Mouse (Mus musculus) kidney, adult 8-10 months (tissue): ENCODE measurements at regions not wholly inside any gene's neighbourhood (a gene's known extent, or its start where the extent isn't known, plus 50 kb on each side); places are given as distances from the start of the nearest gene placed in this dataset.

Source experiments
- DNase-seq, 2 experiments: peaks; one replicate each; pipeline ENCODE4 v3.0.0; 2022

DNA sequence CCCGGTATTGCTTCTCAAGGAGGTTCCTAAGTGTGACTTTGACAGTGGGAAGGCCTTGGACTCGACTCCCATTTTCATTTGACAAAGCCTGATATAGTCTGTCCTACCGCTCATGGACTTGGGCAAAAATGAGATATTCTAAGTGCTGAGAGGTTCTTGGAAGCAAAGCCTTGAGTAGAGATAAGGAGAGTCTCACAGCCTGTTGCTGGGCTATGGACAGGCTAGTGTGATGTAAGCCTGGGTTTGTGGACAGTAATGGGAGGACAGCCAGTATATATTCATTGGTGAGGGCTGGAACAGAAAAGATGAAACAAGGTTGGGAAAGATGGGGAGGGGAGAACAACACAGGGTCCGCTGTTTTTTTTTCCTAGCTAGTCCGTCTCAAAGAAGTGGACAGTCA is 228.0 kb downstream of the Wdr11 start:
- no peak for DNase-seq

DNA sequence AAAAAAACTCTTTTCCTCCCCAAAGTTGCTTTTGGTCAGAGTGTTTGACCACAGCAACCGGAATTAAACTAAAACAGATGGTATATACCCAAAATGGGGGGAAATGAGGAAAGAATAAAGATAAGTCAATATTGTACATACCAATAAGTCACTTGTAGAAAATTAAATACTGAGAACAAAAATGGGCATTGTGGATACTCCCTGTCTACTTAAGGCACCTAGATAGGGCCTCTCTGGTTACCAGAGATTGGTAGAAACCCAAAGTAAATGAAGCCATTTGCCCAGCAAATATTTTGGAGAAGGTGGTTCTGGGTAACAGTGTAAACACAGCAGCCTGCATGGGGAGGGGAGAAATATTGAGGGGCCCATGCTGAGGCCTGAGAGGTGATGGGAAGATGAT is 237.3 kb downstream of the Wdr11 start:
- no peak for DNase-seq

DNA sequence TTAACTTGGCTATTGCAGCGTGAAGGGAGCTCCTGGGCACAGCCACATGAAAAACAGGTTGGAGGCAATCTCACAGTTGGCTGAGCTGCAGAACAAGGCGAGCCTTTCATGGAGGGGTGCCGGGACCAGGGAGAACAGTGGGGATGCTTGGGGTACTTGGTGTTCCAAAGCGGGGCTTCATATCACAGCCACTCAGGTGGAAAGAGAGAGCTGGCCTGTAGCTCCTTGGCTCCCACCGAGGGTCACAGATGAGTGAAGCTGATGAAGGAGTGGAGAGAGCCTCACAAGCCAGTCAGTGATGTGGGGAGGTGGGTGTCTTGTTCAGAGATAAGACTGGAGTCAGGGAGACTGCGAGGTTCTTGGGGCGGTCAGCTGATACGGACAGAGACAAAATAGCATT is 241.2 kb downstream of the Wdr11 start:
- no peak for DNase-seq

DNA sequence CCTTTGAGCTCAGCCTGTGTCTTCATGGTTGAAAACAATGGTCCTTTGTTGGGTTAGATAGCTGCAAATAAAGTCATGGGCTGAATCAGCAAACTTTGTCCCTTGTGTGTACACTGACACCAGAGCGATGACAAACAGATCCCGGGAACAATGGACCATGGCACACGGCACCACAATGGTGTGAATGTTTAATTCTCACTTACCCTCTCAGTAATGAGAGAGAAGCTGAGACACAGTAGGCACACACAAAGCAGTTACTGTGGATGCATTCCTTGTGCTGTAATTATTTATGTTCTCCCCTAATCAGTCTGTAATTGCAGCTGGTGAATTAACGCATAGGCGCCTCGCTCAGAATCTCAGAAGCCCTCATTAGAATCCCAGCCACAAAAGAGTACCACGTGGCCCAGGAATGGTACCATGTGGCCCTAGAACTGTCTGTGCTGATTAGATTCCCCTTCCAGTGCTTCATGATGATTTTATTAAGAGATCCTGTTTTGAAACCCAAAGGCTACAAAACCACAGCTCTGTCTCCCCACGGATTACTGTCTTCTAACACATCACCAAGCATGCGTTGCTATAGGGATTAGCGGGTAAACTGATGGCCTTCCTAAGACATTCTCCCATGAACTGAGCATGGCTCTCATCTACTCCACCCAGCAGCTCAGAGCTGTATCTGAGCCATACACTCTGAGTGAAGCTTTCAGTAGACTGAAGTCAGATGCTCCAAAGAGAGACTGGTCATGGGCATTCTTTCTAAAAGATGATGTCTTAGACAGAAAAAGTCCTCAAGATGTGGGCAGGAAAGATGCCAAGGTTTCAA is 250.8 kb downstream of the Wdr11 start:
- no peak for DNase-seq

- DNase-seq = no peak
These were observed 255.5 kb downstream of the Wdr11 start for GRCm38 (mm10) chr7:129847136-129847535.

GRCm38 (mm10) chr7:129853596-129853995 is 261.9 kb downstream of the Wdr11 start:
- DNase-seq = no peak

DNA sequence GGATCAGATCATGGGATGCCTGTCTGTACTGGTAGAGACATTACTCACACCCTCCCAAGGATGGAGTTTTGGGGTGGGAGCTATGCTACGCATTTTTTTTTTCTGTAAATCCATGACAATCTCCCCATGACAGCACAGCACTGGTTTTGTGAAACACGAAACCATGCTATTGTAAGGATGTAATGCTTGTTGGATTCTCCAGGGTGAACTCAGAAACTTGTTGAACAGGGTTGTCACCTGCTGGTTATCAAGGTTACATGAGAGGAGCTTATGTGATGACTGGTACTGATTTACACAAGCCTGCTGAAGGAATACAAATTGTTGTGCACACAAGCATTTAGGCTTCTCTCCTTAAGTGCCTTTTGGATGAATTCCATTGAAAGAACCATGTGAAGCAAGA is 263.3 kb downstream of the Wdr11 start:
- no peak for DNase-seq

GRCm38 (mm10) chr7:129862966-129863365 is 271.3 kb downstream of the Wdr11 start:
- peak; percentile 5 to 18 for DNase-seq

DNA sequence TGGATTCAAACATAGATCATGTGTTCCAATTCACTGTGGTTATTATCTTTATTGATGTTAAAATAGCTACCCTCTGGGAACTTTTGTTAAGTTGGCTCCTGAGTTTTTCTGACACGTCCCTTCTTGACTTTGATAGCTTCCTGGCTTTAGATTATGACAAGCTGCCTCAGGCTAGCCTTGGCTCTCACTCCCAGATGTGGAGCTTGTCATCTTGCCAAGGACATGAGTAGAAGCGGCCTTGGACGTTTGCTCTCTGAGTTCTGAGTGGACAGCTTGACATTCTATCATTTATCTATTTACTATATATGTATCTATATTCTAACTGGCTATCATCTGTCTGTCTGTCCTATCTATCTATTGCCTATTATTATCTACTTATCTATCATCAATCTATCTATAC is 273.9 kb downstream of the Wdr11 start:
- no peak for DNase-seq

DNA sequence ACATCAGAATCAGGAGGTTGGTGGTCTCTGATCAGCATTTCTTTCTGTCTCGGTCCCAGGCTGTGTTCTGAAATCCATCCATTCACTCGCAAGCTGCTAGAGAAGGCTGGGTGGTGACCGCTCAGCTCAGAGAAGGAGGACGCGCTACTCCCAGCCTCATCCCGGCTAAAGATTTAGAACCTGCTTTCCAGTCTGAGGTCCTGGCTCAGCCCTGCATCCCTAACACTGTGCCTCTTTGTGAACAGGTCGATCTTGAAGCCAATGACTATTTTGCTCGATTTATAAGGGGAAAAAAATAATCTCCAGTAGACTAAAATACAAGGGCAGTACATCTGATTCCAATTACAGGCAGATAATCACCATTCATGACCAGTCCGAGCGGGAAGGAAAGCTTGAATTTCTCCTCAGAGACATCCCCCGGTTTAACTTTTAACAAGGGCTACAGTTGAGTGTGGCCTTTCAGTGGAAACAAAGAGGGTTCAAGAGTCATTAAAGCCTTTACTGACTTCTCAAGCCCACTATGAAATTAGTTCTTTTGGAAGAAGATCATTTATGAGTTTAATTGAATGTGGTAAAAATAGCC is 280.6 kb downstream of the Wdr11 start:
- DNase-seq = no peak

DNA sequence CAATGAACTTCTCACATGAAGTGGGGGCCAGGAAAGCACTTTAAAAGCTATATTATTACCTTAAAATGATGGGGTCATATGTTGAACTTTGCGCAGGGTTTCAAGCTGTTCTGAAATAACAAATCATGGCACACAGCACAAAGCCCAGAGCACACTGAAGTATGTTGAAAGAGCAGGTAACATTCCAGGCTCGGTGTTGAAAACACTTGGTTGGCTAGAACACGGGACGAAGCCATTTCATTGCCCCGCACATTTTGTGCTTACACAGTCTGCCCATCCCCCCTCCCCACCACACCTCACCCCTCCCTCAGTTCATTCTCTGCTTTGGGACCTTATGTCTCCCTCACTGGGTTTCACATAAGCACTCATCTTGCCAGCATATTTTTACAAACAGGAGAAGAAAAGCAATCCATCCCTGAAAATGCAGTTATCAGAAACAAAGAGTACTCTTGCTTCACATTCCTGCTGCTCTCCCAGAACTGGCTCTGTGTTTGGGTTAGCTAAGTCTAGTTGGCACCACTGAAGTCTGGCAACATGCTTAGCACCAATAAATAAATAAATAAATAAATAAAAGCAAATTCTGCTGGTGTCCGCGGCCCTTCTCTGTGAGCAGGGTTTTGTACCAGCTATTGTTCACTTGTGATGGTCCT is 284.7 kb downstream of the Wdr11 start:
- no peak for DNase-seq

- DNase-seq = no peak
These were observed 285.2 kb downstream of the Wdr11 start for GRCm38 (mm10) chr7:129876852-129877223.

- DNase-seq = no peak
These were observed 304.6 kb downstream of the Wdr11 start for GRCm38 (mm10) chr7:129896291-129896690.

- no peak for DNase-seq
These were observed 305.8 kb downstream of the Wdr11 start for GRCm38 (mm10) chr7:129897511-129897910.

GRCm38 (mm10) chr7:129902256-129902655 is 310.6 kb downstream of the Wdr11 start:
- DNase-seq = no peak

- DNase-seq = no peak
These were observed 311.5 kb downstream of the Wdr11 start for GRCm38 (mm10) chr7:129903126-129903525.

DNA sequence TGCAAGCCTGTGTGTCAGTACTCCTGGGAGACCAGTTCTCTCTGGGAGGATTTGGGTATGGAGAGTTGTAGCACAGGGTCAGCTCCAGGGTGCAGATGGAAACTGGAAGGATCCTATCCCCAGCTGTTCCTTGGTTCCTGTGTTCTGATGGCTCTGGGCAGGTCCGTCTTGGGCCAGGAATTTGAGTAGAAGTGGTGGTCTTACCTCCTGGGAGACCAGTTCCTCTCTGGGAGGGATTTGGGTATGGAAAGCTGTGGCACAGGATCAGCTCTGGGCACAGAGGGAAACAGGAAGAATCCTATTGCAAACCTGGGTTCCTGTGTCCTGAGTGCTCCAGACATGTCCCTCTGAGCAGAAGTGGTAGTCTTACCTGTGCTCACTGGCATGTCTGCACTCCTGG is 314.5 kb downstream of the Wdr11 start:
- no peak for DNase-seq

DNA sequence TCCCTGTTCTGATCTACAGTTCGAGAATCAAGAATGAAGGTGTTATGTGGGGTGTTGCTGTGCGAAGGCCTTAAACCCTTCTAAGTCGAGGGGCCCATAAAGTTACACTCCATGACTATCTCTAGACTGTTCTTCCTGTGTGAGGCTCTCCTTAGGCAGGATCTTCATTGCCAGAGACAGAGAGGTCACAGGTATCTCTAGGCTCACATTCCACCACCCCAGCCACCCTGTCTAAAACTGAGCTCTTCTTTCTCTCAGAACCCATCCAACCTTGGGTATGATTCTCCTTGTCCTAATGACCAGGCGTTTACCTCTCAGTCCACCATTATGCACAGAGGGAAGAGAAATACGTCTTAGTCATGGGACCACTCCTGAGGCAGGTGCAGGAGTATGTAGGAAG is 317.2 kb downstream of the Wdr11 start:
- no peak for DNase-seq

GRCm38 (mm10) chr7:129909730-129910129 is 318.1 kb downstream of the Wdr11 start:
- no peak for DNase-seq

- DNase-seq = no peak
These were observed 319.2 kb downstream of the Wdr11 start for GRCm38 (mm10) chr7:129910826-129911225.

DNA sequence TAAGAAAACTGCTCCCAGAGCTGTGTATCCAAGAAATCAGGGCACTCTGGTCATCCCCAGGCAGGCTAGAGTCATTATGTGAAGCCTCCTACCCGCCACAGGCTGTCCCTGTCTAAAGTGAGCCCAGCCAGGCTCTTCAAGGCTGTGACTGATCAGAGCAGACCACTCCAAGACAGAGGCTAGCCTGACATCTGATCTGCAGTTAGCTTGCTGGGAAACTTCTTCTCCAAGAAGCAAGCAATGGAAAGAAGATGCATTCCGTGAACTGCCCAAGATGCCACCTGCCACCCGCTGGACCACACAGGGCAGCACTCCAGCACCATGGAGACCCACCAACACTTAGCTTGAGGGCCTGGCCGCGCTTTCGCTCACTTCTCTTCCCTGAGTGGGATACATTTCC is 323.2 kb downstream of the Wdr11 start:
- DNase-seq = no peak

DNA sequence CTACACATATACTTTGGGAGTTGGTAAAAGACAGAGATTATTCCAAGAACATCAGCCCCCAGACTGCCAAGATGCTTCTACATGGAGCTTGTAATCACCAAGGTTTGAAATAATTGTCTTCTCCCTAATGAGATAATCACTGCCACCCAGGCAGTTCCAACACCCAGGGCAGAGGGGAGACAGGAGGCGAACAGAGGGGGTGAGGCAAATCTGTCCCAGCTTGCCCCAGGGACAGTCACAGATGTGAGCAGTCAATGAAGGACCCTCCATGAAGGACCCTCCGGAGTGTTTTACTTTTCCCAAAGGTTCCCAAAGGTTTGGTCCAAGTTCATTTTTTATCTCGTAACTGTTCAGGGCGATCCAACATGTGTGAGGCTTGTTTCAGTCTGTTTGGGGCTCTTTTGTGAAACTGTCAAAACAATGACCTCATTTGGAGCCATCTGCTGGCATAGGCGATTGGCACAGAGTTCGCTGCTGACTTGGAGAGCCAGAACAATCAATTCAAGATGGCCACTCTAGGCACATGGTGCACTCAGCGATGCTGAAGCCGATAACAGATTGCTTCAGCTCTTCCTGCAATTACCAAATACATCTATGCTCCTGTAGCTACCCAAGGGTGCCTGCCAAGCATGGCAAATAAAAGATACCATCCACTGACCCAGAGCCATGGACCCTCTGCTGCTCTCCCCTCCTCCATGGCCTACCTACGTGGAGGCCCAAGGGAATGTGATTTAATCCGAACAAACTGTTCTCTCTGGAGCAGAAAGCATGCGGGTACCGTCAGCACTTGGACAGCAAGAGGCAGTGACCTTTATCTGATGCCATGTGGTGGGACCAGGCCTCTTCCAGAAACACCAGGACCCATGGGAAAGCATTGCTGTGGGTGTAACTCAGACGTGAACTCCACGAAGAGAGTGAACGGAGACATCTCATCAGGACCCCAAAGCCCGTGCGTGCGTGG is 326.9 kb downstream of the Wdr11 start:
- DNase-seq = peak in 1 of 2 experiments; percentile 5

GRCm38 (mm10) chr7:129922291-129922690 is 330.6 kb downstream of the Wdr11 start:
- DNase-seq = no peak
